Mouse (Mus musculus) 416B (cell line): ENCODE data around the gene Ehd4.

Experiments used
- DNase-seq: peaks from one replicate; pipeline ENCODE4 v3.0.0; 2011; ENCODE audit warnings: low read depth

The Ehd4 gene

GRCm38 (mm10) chr2:120154361-120154894 is at the start of gene Ehd4:
Ehd4 (minus strand) TSS chr2:120154606.
- DNase-seq, result peak; percentile 99

- no peak for DNase-seq
Measured at GRCm38 (mm10) chr2:120203742-120204141, 49.3 kb upstream of the Ehd4 start.

GRCm38 (mm10) chr2:120200077-120200476 is 45.7 kb upstream of the Ehd4 start:
- no peak for DNase-seq

GRCm38 (mm10) chr2:120188174-120188573 is 33.8 kb upstream of the Ehd4 start:
- no peak for DNase-seq

GRCm38 (mm10) chr2:120187583-120187982 is 33.2 kb upstream of the Ehd4 start:
- peak; percentile 31 for DNase-seq

GRCm38 (mm10) chr2:120185527-120186276 is 31.3 kb upstream of the Ehd4 start:
- peak; percentile 11 for DNase-seq

- peak; percentile 17 for DNase-seq
Measured at GRCm38 (mm10) chr2:120178936-120179335, 24.5 kb upstream of the Ehd4 start.

GRCm38 (mm10) chr2:120173718-120174117 is 19.3 kb upstream of the Ehd4 start:
- DNase-seq, result peak; percentile 59

GRCm38 (mm10) chr2:120171362-120171761 is 17.0 kb upstream of the Ehd4 start:
- DNase-seq, result no peak

GRCm38 (mm10) chr2:120170726-120171125 is 16.3 kb upstream of the Ehd4 start:
- DNase-seq, result peak; percentile 71

- peak; percentile 63 for DNase-seq
Measured at GRCm38 (mm10) chr2:120169382-120169781, 15.0 kb upstream of the Ehd4 start.

GRCm38 (mm10) chr2:120167763-120168162 is 13.4 kb upstream of the Ehd4 start:
- DNase-seq, result no peak

GRCm38 (mm10) chr2:120165474-120165873 is 11.1 kb upstream of the Ehd4 start:
- DNase-seq, result no peak

- no peak for DNase-seq
Measured at GRCm38 (mm10) chr2:120159434-120159833, 5.0 kb upstream of the Ehd4 start.

- peak; percentile 82 for DNase-seq
Measured at GRCm38 (mm10) chr2:120158846-120159245, 4.4 kb upstream of the Ehd4 start.

GRCm38 (mm10) chr2:120158016-120158415 is 3.6 kb upstream of the Ehd4 start:
- peak; percentile 78 for DNase-seq

GRCm38 (mm10) chr2:120157606-120158005 is 3.2 kb upstream of the Ehd4 start:
- DNase-seq, result peak; percentile 38

- peak; percentile 94 for DNase-seq
Measured at GRCm38 (mm10) chr2:120153586-120154360, 633 bp downstream of the Ehd4 start.

GRCm38 (mm10) chr2:120150571-120150970 is 3.8 kb downstream of the Ehd4 start:
- DNase-seq, result no peak

- DNase-seq, result no peak
Measured at GRCm38 (mm10) chr2:120149634-120150033, 4.8 kb downstream of the Ehd4 start.

- peak; percentile 55 for DNase-seq
Measured at GRCm38 (mm10) chr2:120147999-120148398, 6.4 kb downstream of the Ehd4 start.

- no peak for DNase-seq
Measured at GRCm38 (mm10) chr2:120147364-120147763, 7.0 kb downstream of the Ehd4 start.

- no peak for DNase-seq
Measured at GRCm38 (mm10) chr2:120146543-120146942, 7.9 kb downstream of the Ehd4 start.
